Mouse (Mus musculus) right cerebral cortex, adult 2 months (tissue): ENCODE measurements around the gene Gm10100.
A peak's percentile ranks its signal among the peaks of the same experiment; 100 is the strongest.
"Not testable (repeated sequence)": the region's sequence is repeated elsewhere in the genome, so short reads cannot be mapped to it uniquely, and the experiment has no call there.

Experiments
- DNase-seq, 2 experiments: peaks; one replicate each; pipeline ENCODE4 v3.0.0; 2021 to 2022; ENCODE audit warnings: low spot score in 2 of 2

Gm10100 gene

DNA sequence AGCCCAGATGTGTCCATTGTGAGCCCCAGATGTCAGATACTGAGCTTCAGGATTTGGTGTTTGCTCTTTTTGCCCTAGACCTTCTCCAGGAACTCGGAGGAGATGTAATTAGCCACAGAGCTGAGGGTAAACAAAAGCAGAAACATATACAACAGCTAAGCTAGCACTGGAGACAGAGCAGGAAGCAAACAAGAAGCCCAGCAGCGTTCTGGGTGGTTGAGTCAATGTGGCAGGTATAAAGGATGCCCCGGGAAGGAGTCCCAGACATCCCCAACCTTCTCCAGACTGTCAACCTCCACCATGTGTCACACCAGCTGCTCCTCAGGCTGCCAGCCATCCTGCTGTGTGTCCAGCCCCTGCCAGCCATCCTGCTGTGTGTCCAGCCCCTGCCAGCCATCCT lies at the start of gene Gm10100:
Gm10100 (plus strand) TSS at position 301 of the 400 bp plus-strand sequence.
- DNase-seq, result no peak

DNA sequence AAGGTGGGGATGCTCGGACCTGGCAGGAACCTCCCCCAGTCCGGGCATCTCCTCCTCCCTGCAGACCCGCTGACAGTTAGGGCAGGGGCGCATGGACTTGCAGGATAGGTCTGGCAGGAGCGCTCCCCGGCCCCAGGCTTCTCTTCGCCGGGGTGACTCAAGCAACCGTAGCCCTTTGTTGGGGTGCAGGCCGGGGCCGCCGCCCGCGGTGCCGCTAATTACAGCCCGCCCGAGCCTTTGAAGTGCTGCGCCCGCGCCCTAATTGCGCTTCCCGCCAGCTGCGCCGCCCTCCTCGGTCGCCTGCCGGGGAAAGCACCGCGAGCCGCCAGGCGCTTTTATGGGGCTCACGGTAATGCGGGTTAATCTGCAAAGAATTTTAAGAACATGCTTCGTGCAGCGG lies 48.7 kb upstream of the Gm10100 start:
- DNase-seq, result no peak

DNA sequence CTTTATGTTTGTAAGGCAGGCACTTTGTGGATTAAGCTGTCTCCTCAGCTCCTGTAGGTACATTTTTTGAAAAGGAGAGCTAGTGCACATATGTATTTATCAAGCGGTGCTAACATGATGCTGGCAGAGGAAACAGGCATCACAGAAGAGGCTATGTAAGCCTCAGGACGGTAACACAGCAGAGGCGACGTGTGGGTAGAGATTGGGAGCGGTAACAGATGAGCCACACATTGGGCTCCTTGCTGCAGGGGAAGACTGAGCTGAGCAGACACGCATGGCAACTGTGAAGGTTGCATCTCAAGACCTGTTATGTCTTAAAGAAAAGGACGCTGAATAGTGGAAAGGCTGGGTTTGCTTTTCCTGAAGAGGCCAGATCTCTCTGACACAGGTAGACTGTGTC lies 43.3 kb upstream of the Gm10100 start:
- DNase-seq, result peak; percentile 23 to 27

DNA sequence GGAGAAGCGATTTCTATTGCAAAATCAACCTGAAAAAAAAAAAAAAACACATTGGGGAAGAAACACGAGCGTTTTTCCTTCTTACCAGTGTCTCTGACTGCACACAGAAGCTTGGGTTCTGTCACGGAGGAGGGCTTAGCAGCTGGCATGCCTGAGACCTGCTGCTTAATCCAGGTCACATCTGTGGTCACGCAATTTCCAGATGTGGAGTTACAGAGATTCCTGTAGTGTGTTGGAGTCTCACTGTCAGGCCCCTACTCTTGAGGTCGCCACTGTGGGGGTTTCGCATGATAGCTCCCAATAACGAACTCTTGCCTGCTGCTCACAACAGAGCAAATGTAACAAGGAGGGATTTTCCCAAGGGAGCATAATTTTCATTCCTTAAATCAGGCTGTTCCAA lies 42.1 kb upstream of the Gm10100 start:
- no peak for DNase-seq

DNA sequence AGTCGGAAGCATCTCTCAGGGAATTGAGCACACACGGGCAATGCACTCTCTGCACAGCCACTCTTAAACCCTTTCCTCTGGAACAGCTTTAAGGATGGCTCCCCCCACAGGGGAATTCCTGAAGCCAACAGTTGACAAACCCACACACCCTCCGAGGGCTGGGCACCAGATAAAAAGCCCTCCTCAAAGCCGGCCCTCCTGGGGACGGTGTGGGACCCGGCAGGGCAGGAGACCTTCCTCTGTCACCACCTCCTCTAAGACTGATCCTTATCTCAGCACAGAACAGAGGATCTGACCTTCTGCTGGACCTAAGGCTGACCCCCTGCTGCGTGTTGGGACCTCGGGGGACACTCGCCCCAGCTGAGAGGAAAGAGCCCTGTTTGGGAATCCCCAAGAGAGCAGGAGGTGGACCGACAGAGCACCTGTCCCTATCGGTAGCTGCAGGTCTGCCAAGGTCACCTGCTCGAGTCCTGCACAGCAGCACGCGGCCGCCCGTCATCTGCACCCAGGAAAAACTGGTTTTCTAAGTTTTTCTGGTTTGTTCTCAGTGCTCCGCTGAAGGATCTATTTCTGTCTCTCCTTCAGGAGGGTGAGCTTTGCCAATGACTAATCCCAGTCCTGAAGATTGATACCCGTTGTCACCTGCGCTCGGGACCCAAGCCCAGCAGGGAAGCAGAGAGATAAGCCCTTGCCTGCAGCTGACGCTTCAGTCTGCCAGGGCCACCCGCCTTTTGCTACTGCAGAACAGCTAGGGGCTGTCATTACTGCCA lies 40.2 kb upstream of the Gm10100 start, which contains the start of gene Tspear:
Tspear (plus strand) TSS at position 675 of the 770 bp plus-strand sequence.
- no peak for DNase-seq

DNA sequence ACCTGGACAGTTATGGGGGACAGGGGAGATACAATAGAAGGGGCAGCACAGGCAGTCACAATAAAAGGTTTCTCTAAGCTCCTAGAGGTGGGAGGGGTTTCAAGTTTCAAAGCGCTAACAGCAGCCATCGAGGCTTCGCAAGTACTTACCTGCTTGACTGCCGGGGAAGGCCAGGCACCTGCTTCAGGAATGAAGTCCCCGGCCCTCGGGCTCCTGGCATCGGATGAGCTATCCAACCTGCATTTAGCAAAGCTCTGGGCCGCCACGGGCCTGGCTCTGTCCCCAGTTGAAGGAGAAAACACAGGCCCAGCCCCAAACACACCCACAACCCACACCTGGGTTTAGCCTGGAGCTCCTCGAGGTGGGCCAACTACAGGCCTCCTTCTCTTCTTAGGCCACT lies 39.3 kb upstream of the Gm10100 start:
- no peak for DNase-seq

DNA sequence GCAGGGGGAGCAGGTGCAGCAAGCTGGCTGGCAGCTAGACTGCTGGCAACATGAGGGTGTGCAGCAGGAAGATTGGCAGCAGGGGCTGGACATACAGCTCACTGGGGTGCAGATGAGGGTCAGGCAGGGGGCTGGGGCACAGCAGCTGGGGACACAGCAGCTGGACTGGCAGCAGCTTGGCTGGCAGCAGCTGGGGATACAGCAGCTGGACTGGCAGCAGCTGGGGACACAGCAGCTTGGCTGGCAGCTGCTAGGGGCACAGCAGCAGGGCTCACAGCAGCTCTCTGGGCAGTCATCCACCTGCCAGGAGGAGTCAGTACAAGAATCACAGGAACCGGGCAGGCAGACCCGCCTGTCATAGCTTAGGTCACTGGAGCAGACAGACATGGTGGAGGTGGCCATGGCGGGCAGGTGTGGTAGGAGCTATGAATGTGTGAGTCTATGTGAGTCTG lies 35.9 kb upstream of the Gm10100 start, which contains the start of gene Gm19402:
Gm19402 (minus strand) TSS at position 402 of the 452 bp plus-strand sequence.
- not testable (repeated sequence) for DNase-seq

DNA sequence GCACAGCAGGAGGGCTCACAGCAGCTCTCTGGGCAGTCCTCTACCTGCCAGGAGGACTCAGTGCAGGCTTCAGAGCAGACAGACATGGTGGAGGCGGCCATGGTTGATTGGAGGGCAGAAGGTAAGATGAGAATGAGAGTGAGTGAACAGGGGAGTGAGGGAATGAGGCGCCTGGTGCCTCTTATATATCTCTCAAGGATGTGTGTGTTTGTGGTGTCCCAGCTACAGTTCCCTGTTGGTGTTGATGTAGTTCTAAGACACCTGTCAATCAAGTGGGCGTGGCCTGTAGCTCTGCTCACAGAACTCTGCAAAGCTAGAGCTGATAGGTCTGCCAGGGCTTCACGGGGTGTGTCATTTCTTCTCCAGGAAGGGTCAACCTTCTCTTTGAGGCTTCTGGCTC lies 29.2 kb upstream of the Gm10100 start, which contains the start of gene Gm9508:
Gm9508 (minus strand) TSS at position 101 of the 400 bp plus-strand sequence.
- no peak for DNase-seq

DNA sequence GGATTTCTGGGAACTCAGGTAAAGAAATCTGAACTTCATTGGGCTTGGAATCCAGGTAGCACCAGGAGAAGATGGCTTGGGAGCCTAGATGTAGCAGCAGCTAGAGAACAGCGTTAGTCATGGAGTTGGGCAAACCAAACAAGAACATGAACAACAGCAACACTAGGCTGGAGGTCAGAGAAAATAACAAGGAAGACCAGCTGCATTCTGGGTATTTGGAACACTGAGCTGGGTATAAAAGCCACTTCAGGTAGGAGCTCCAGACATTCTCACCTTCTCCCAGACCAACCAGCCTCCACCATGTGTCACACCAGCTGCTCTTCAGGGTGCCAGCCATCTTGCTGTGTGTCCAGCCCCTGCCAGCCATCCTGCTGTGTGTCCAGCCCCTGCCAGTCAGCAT lies 20.0 kb upstream of the Gm10100 start, which contains the start of gene Gm10272:
Gm10272 (plus strand) TSS at position 301 of the 400 bp plus-strand sequence.
- no peak for DNase-seq

DNA sequence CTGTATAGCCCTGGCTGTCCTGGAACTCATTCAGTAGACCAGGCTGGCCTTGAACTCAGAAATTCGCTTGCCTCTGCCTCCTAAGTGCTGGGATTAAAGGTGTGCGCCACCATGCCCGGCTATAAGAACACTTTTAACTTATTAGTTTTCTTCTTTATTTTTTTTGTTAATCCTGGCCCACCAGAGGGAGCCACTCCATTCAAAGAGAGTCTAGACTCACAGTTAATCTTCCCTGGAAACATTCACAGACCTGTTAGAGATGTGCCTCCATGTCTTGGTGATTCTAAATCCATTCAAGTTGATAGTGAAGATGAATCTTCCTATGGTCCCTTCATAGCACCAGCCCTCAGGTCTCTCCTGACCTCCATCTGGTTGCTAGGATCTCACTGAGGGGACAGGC lies 16.5 kb upstream of the Gm10100 start:
- no peak for DNase-seq

DNA sequence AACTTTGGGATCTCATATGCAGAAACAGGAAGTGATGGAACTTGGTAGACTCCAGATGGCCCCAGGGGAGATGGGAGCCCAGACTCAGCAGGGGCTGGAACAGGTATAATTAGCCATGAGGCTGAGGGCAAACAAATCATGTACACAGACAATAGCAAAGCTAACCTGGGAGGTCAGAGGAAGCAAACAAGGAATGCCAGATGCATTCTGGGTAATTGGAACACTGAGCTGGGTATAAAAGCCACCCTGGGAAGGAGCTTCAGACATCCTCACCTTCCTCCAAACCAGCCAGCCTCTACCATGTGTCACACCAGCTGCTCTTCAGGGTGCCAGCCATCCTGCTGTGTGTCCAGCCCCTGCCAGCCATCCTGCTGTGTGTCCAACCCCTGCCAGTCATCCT lies 15.1 kb upstream of the Gm10100 start, which contains the start of gene Gm10024:
Gm10024 (plus strand) TSS at position 301 of the 400 bp plus-strand sequence.
- not testable (repeated sequence) for DNase-seq

DNA sequence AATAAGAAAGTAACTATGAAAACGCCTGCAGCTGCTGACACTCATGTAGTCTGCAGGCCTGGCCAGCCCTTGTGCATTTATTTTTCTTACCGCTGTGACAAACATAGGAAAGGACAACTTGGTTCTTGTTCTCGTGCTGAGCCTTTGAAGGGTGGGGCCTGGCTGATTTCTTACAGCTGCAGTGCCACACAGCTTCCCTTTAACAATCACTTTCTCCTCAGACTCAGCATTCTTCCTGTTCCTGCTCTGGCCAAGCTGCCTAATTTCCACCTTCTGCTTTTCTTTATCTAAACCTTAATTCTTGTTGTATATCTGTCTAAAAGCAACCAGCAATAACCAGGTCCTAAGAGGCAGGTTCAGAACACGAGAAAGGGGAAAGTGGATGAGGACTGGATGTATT lies 12.6 kb upstream of the Gm10100 start:
- no peak for DNase-seq

DNA sequence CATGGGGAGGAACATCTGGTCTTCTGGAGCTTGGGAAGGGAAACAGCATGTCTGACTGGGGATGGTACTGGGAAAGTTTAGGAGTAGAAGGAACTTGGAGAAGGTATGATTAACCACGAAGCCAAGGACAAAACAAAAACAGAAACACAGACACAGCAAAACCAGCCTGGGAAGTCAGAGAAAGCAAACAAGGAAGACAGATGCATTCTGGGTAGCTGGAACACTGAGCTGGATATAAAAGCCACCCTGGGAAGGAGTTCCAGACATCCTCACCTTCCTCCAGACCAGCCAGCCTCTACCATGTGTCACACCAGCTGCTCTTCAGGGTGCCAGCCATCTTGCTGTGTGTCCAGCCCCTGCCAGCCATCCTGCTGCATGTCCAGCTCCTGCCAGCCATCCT lies 10.8 kb upstream of the Gm10100 start, which contains the start of gene Gm10142:
Gm10142 (plus strand) TSS at position 301 of the 400 bp plus-strand sequence.
- no peak for DNase-seq

DNA sequence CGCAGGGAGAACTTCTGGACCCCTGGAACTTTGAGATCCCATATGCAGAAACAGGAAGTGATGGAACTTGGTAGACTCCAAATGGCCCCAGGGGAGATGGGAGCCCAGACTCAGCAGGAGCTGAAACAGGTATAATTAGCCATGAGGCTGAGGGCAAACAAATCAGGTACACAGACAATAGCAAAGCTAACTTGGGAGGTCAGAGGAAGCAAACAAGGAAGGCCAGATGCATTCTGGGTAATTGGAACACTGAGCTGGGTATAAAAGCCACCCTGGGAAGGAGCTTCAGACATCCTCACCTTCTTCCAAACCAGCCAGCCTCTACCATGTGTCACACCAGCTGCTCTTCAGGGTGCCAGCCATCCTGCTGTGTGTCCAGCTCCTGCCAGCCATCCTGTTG lies 6.0 kb upstream of the Gm10100 start, which contains the start of gene Krtap12-1:
Krtap12-1 (plus strand) TSS at position 301 of the 400 bp plus-strand sequence.
- not testable (repeated sequence) for DNase-seq

DNA sequence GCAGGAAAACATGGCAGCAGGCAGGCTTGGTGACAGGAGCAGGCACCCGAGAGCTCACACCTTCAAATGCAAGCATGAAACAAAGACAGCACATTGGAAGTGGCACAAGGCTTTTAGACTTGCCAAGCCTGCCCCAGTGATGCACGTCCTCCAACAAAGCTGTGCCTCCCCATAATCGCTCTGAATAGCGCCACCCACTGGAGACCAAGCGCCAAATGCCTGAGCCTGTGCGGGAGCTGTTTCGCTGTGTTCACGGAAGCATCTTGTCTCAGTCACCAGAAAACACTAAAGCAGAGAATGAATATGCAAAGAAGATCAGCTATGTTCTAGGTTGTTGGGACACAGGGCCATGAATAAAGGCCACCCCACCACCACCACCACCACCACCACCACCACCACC lies 1.4 kb upstream of the Gm10100 start:
- DNase-seq, result no peak

DNA sequence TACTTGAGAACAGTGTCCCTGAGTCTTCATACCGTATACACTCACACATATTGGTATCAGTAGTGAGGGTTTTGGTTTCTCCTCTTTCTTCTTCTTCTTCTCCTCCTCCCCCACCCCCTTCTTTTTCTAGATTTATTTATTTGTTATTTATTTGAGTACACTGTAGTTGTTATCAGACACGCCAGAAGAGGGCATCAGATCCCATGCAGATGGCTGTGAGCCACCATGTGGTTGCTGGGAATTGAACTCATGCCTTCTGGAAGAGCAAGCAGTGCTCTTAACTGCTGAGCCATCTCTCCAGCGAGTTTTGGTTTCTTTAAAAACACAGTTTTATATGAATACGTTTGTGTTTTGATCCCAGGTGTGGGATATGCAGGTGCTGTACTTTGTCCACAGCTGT lies 2.0 kb downstream of the Gm10100 start:
- DNase-seq, result no peak

DNA sequence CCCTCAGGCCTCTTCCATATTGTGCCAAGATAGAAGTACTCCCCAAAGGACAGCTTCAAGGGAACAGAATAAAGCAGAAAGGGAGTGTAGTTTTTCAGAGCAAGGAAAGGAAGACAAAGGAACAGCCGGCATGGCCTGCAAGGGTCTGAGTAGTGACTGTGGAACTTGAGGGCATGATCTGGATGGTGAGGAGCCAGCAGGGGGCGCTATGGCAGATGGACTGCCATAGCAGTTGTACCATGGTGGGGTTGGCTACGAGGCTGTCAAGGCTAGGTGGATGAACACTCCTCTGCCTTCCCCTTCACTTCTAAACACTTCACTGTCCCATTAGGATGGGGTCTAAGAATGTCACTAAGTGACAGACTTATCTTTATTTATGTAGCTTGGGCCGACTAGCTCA lies 3.0 kb downstream of the Gm10100 start:
- DNase-seq, result no peak

DNA sequence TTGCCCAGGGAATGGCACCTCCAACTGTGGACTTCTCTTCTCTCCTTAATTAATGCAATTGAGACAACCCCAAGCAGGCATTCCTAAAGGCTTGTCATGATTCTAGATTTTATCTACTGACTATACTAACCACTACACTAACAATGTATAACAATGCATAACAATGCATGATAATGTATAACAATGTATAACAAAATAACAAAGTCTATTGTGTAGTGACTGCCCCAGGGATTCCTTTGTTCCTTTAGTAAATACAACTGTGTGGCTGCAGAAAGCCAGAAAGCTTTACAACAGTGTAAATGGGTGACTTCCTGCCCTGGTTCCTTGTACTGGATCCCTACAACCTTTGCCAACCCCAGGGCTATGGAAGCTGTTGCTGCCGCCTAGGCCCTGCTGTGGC lies 9.6 kb downstream of the Gm10100 start:
- no peak for DNase-seq

DNA sequence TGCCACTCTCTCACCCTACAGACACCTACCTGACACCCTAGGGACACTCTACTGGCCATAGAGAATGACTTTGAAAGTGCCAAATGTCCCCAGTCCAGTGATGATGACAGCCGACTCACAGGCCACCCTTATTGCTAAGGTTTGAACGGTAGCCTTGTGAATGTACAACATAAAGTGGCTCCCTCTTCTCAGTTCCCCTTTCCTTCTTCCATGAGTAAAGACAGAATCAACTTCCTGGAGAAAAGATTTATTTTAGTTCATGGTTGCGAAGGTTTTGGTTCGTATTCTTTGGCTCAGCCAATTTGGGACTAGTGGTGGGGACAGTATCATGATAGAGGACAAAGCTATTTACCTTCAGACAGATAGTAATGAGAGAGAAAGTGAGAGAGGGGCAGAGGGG lies 12.6 kb downstream of the Gm10100 start:
- no peak for DNase-seq

DNA sequence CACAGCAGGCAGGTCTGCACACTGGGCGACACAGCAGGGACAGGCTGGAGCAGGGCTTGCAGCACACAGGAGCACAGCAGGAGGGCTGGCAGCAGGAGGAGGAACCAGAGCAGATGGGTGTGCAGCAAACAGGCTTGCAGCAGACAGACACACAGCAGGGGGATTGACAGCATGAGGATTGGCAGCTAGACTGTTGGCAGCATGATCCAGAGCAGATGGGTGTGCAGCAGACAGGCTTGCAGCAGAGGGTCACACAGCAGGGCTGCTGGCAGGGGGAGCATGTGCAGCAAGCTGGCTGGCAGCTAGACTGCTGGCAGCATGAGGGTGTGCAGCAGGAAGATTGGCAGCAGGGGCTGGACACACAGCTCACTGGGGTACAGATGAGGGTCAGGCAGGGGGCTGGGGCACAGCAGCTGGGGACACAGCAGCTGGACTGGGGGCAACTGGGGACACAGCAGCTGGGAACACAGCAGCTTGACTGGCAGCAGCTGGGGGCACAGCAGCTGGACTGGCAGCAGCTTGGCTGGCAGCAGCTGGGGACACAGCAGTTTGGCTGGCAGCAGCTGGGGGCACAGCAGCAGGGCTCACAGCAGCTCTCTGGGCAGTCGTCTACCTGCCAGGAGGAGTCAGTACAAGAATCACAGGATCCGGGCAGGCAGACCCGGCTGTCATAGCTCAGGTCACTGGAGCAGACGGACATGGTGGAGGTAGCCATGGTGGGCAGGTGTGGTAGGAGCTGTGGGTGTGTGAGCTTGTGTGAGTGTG lies 15.8 kb downstream of the Gm10100 start, which contains the start of gene Gm18596:
Gm18596 (minus strand) TSS at position 715 of the 765 bp plus-strand sequence.
- DNase-seq, result not testable (repeated sequence)

DNA sequence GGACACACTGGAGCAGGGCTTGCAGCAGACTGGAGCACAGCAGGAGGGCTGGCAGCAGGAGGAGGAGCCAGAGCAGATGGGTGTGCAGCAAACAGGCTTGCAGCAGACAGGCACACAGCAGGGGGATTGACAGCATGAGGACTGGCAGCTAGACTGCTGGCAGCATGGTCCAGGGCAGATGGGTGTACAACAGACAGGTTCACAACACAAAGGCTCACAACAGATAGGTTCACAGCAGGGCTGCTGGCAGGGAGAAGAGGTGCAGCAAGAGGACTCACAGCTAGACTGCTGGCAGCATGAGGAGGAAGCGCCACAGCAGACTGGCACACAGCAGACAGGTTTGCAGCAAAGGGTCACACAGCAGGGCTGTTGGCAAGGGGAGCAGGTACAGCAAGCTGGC lies 24.4 kb downstream of the Gm10100 start:
- DNase-seq, result not testable (repeated sequence)

DNA sequence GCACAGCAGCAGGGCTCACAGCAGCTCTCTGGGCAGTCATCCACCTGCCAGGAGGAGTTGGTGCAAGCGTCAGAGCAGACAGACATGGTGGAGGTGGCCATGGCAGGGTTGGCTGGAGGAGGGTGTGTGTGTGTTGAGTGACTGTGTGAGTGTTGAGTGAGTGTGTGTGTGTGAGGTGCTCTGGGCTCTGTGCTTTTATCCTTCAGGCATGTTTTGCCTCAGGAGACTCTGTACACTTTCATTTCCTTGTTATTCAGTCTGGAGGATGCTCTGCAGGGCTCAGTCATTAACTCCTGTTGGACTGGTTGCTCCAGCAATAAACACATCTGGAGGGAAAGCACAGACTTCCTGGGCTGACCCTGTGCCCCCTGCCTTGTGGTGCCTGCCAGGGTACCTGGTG lies 25.0 kb downstream of the Gm10100 start, which contains the start of gene Gm9736:
Gm9736 (minus strand) TSS at position 101 of the 400 bp plus-strand sequence.
- DNase-seq, result not testable (repeated sequence)
